Comparison of ENCODE assay signal across 8 mouse cellular contexts in genomic region chr16:35154641-35155390, GRCm38 (mm10). TPM values are rescaled to one million over a fixed set of nuclear protein-coding genes. Genes with fewer than 3 reads are reported as not detected.
DNase-seq lines count a peak whose midpoint lies in the region; ATAC-seq and TF ChIP-seq lines count a peak whose summit lies in the region.

Gene Adcy5, plus strand, starts transcription at chr16:35154877.

- H3K36me3 ChIP-seq in forebrain, embryonic 10.5 days (replicated peaks) = no peaks in the 10 kb centered on the region
- no peaks in the 10 kb centered on the region for H3K36me3 ChIP-seq in midbrain, embryonic 14.5 days (ENCODE audit: control insufficient read depth, insufficient read depth, low read length)

- no peak for TF ChIP-seq CTCF in gastrocnemius, adult 2 months (IDR thresholded peaks at IDR 0.05)

- peak within 1 kb of the TSS; percentile 87 for H3K9ac ChIP-seq in midbrain, embryonic 14.5 days (replicated peaks; ENCODE audit: low read length)

- under 1% methylated on average over 79 of the region's 104 CpGs for WGBS in forebrain, embryonic 10.5 days
- under 1% methylated on average over 79 of the region's 104 CpGs for WGBS in midbrain, embryonic 14.5 days

- peaks cover 98% of the 10 kb centered on the region for H3K27me3 ChIP-seq in forebrain, embryonic 10.5 days (ENCODE audit: poor library complexity, severe bottlenecking)
- H3K27me3 ChIP-seq in midbrain, embryonic 14.5 days (ENCODE audit: control insufficient read depth, insufficient read depth, low read length) = peaks cover 33% of the 10 kb centered on the region

- H3K27ac ChIP-seq in gastrocnemius, adult 2 months = peak within 1 kb of the TSS; percentile 70
- peak within 1 kb of the TSS; percentile 84 for H3K27ac ChIP-seq in forebrain, embryonic 10.5 days
- H3K27ac ChIP-seq in midbrain, embryonic 14.5 days (replicated peaks; ENCODE audit: low read depth, low read length) = peak within 1 kb of the TSS; percentile 90

- peak within 1 kb of the TSS; percentile 79 for H3K4me2 ChIP-seq in midbrain, embryonic 14.5 days (ENCODE audit: low read length)

- no peaks in the 10 kb centered on the region for H3K9me3 ChIP-seq in forebrain, embryonic 10.5 days
- H3K9me3 ChIP-seq in midbrain, embryonic 14.5 days (ENCODE audit: control insufficient read depth, low read length) = no peaks in the 10 kb centered on the region

- intact Hi-C loops in gastrocnemius, adult 2 months (cut with DNase I) = loop anchor here (5.0 kb wide), 1 partner anchor 98 kb away; no protein-coding TSS in a partner anchor
- intact Hi-C loops in left cerebral cortex, postnatal 36 days (cut with DNase I) = loop anchor here (2.0 to 5.0 kb wide), 2 partner anchors 78 to 98 kb away; no protein-coding TSS in a partner anchor

- ATAC-seq in midbrain, embryonic 14.5 days (ENCODE audit: low FRiP score, low TSS enrichment) = peak; percentile 71

- H3K4me1 ChIP-seq in forebrain, embryonic 10.5 days = peaks cover 48% of the 10 kb centered on the region
- peaks cover 51% of the 10 kb centered on the region for H3K4me1 ChIP-seq in midbrain, embryonic 14.5 days (ENCODE audit: control insufficient read depth, insufficient read depth, low read length)

- peak within 1 kb of the TSS; percentile 81 for H3K4me3 ChIP-seq in gastrocnemius, adult 2 months
- peak within 1 kb of the TSS; percentile 77 for H3K4me3 ChIP-seq in forebrain, embryonic 10.5 days
- peak within 1 kb of the TSS; percentile 81 for H3K4me3 ChIP-seq in midbrain, embryonic 14.5 days (replicated peaks; ENCODE audit: low read depth, low read length)

- DNase-seq in gastrocnemius, adult 2 months = peak; percentile 60
- DNase-seq in gastrocnemius, postnatal 25 days = no peak
- peak; percentile 53 for DNase-seq in adrenal gland, postnatal 25 days
- peak; percentile 55 for DNase-seq in forebrain, embryonic 10.5 days (ENCODE audit: extremely low spot score, low spot score)
- peak; percentile 58 for DNase-seq in heart, postnatal 4 days
- DNase-seq in left cerebral cortex, postnatal 36 days (ENCODE audit: low spot score in 2 of 2) = peak; percentile 57 to 63
- DNase-seq in midbrain, embryonic 14.5 days = peak; percentile 81
- DNase-seq in urinary bladder, postnatal 25 days (ENCODE audit: low spot score) = peak; percentile 23

RNA-seq across cellular contexts. Expression of gene Adcy5, which starts in this region (rescaled TPM):
- total RNA-seq in gastrocnemius, adult 2 months (2021) = 1 to 10 TPM; 1.6 to 1.8 TPM
- total RNA-seq in gastrocnemius, postnatal 25 days (2021) = 1 to 10 TPM; 1.2 to 4.1 TPM
- total RNA-seq in adrenal gland, postnatal 25 days (2021) = 4.6 and 7.2 TPM in 2 replicates
- 0.64 and 0.67 TPM in 2 replicates for polyA plus RNA-seq in forebrain, embryonic 10.5 days (2016; fragmentation: Nextera tagmentation; extraction: Ambion mirVana)
- 10 to 100 TPM; 65.2 to 65.7 TPM for total RNA-seq in heart, postnatal 4 days (2021)
- 100 to 1,000 TPM; 123 to 144 TPM for total RNA-seq in left cerebral cortex, postnatal 36 days (2021)
- 8.4 and 8.7 TPM in 2 replicates for polyA plus RNA-seq in midbrain, embryonic 14.5 days (2014; fragmentation: Nextera tagmentation; extraction: Ambion mirVana)

Comparison
In these comparisons a context has a peak if more than half of its experiments do, and no peak if none do; other contexts are left out.
1. Peak in DNase-seq, H3K4me3 ChIP-seq and H3K27ac ChIP-seq in forebrain, embryonic 10.5 days; RNA of the gene not detected or under 1 TPM.